Mouse (Mus musculus): ENCODE results near the gene Hnrnpk. TPM values are rescaled to one million over a fixed set of nuclear protein-coding genes. Genes with fewer than 3 reads are reported as not detected.

Hnrnpk gene
- polyA plus RNA-seq, 1 experiment, result 1,477 TPM

- 90% methylated on average over 4 of the region's 4 CpGs for WGBS
- Histone ChIP-seq H3K4me1 (ENCODE audit: control insufficient read depth, insufficient read depth, low read length) (peaks cover under 1% of the 10 kb centered on the region; the same call in 1 of the 2 replicates), H3K4me3 (ENCODE audit: insufficient read depth, low read depth, low read length) (no peak overlapping the region), H3K27ac (ENCODE audit: insufficient read depth, low read depth, low read length) (no peak overlapping the region)
- TF ChIP-seq CTCF (IDR thresholded peaks at IDR 0.05; ENCODE audit: insufficient read depth, low read depth, low read length), result no peak
These were observed 17.9 kb upstream of the Hnrnpk start for GRCm38 (mm10) chr13:58421026-58421425.

- TF ChIP-seq POLR2A (IDR thresholded peaks at IDR 0.05; ENCODE audit: insufficient read depth, low read depth, low read length) (no peak), CTCF (IDR thresholded peaks at IDR 0.05; ENCODE audit: insufficient read depth, low read depth, low read length) (no peak)
- H3K27ac ChIP-seq (ENCODE audit: insufficient read depth, low read depth, low read length), result no peak overlapping the region
- WGBS, result 100% methylated on average over 1 of the region's 1 CpGs
- H3K4me3 ChIP-seq (ENCODE audit: insufficient read depth, low read depth, low read length), result no peak overlapping the region
- H3K4me1 ChIP-seq (ENCODE audit: control insufficient read depth, insufficient read depth, low read length), result no peaks in the 10 kb centered on the region
These were observed 16.1 kb upstream of the Hnrnpk start for GRCm38 (mm10) chr13:58419266-58419665.

- TF ChIP-seq POLR2A (IDR thresholded peaks at IDR 0.05; ENCODE audit: insufficient read depth, low read depth, low read length), result no peak
- TF ChIP-seq CTCF (IDR thresholded peaks at IDR 0.05; ENCODE audit: insufficient read depth, low read depth, low read length), result no peak
- Histone ChIP-seq H3K4me3 (ENCODE audit: insufficient read depth, low read depth, low read length) (no peak overlapping the region), H3K4me1 (ENCODE audit: control insufficient read depth, insufficient read depth, low read length) (no peaks in the 10 kb centered on the region), H3K27ac (ENCODE audit: insufficient read depth, low read depth, low read length) (no peak overlapping the region)
- 80% methylated on average over 4 of the region's 4 CpGs for WGBS
These were observed 15.5 kb upstream of the Hnrnpk start for GRCm38 (mm10) chr13:58418656-58419055.

GRCm38 (mm10) chr13:58415838-58416237 is 12.7 kb upstream of the Hnrnpk start:
- no peak overlapping the region for H3K4me3 ChIP-seq (ENCODE audit: insufficient read depth, low read depth, low read length)
- TF ChIP-seq POLR2A (IDR thresholded peaks at IDR 0.05; ENCODE audit: insufficient read depth, low read depth, low read length), result no peak
- TF ChIP-seq CTCF (IDR thresholded peaks at IDR 0.05; ENCODE audit: insufficient read depth, low read depth, low read length), result no peak
- 77% methylated on average over 5 of the region's 5 CpGs for WGBS

GRCm38 (mm10) chr13:58415374-58415773 is 12.2 kb upstream of the Hnrnpk start:
- H3K4me3 ChIP-seq (ENCODE audit: insufficient read depth, low read depth, low read length), result no peak overlapping the region
- TF ChIP-seq POLR2A (IDR thresholded peaks at IDR 0.05; ENCODE audit: insufficient read depth, low read depth, low read length), result no peak
- no peak for TF ChIP-seq CTCF (IDR thresholded peaks at IDR 0.05; ENCODE audit: insufficient read depth, low read depth, low read length)
- 75% methylated on average over 6 of the region's 6 CpGs for WGBS

More at GRCm38 (mm10) chr13:58415838-58416237, 12.7 kb upstream of the Hnrnpk start:
- H3K27ac ChIP-seq (ENCODE audit: insufficient read depth, low read depth, low read length), result no peak overlapping the region
- H3K4me1 ChIP-seq (ENCODE audit: control insufficient read depth, insufficient read depth, low read length), result no peaks in the 10 kb centered on the region

GRCm38 (mm10) chr13:58411073-58411472 is 7.9 kb upstream of the Hnrnpk start:
- Histone ChIP-seq H3K4me3 (ENCODE audit: insufficient read depth, low read depth, low read length) (no peak overlapping the region), H3K4me1 (ENCODE audit: control insufficient read depth, insufficient read depth, low read length) (no peaks in the 10 kb centered on the region), H3K27ac (ENCODE audit: insufficient read depth, low read depth, low read length) (no peak overlapping the region)
- TF ChIP-seq CTCF (IDR thresholded peaks at IDR 0.05; ENCODE audit: insufficient read depth, low read depth, low read length), result no peak
- TF ChIP-seq POLR2A (IDR thresholded peaks at IDR 0.05; ENCODE audit: insufficient read depth, low read depth, low read length), result no peak
- 95% methylated on average over 4 of the region's 4 CpGs for WGBS

More at GRCm38 (mm10) chr13:58415374-58415773, 12.2 kb upstream of the Hnrnpk start:
- Histone ChIP-seq H3K4me1 (ENCODE audit: control insufficient read depth, insufficient read depth, low read length) (no peaks in the 10 kb centered on the region), H3K27ac (ENCODE audit: insufficient read depth, low read depth, low read length) (no peak overlapping the region)

- TF ChIP-seq POLR2A (IDR thresholded peaks at IDR 0.05; ENCODE audit: insufficient read depth, low read depth, low read length), result no peak
- TF ChIP-seq CTCF (IDR thresholded peaks at IDR 0.05; ENCODE audit: insufficient read depth, low read depth, low read length), result no peak
These were observed 416 bp downstream of the Hnrnpk start for GRCm38 (mm10) chr13:58402744-58403110.

GRCm38 (mm10) chr13:58402003-58402743 is 970 bp downstream of the Hnrnpk start, which contains the start of gene Rmi1:
Rmi1 (plus strand) TSS chr13:58402248.
- peaks cover 5% of the 10 kb centered on the region; the same call in 1 of the 2 replicates for H3K4me1 ChIP-seq (ENCODE audit: control insufficient read depth, insufficient read depth, low read length)
- H3K4me3 ChIP-seq (ENCODE audit: insufficient read depth, low read depth, low read length), result peak within 1 kb of the TSS; percentile 97
- under 1% methylated on average over 91 of the region's 91 CpGs for whole genome bisulfite sequencing
- no peak for TF ChIP-seq CTCF (IDR thresholded peaks at IDR 0.05; ENCODE audit: insufficient read depth, low read depth, low read length)
- TF ChIP-seq POLR2A (IDR thresholded peaks at IDR 0.05; ENCODE audit: insufficient read depth, low read depth, low read length), result peak; percentile 98
- H3K27ac ChIP-seq (ENCODE audit: insufficient read depth, low read depth, low read length), result peak within 1 kb of the TSS; percentile 100

More at GRCm38 (mm10) chr13:58402744-58403110, 416 bp downstream of the Hnrnpk start:
- under 1% methylated on average over 36 of the region's 48 CpGs for WGBS
- H3K4me1 ChIP-seq (ENCODE audit: control insufficient read depth, insufficient read depth, low read length), result peaks cover 3% of the 10 kb centered on the region; the same call in 1 of the 2 replicates
- H3K27ac ChIP-seq (ENCODE audit: insufficient read depth, low read depth, low read length), result peak overlapping the region; percentile 88
- H3K4me3 ChIP-seq (ENCODE audit: insufficient read depth, low read depth, low read length), result peak overlapping the region; percentile 97
